Mouse (Mus musculus) lung, embryonic 16.5 days (tissue): ENCODE results near the gene Zfp553. TPM values are rescaled to one million over a fixed set of nuclear protein-coding genes. Genes with fewer than 3 reads are reported as not detected.
A peak's percentile ranks its signal among the peaks of the same experiment; 100 is the strongest.

Experiments used
- ATAC-seq: fragments of 200-750 bp; cut with Nextera tagmentation; 2 replicates; pipeline ENCODE4 v1.8.0; 2017; ENCODE audit warnings: low read depth, mild to moderate bottlenecking, moderate library complexity
- H3K27ac ChIP-seq: fragments of 300-500 bp; sonication (generic); 2 replicates; pipeline ENCODE4 v1.5.1; 2014; ENCODE audit warnings: mild to moderate bottlenecking, control low read depth, low read length
- H3K27me3 ChIP-seq: fragments of 300-500 bp; sonication (generic); 2 replicates; pipeline ENCODE4 v1.6.1; 2014; ENCODE audit warnings: low read depth, low read length, mixed read lengths; ENCODE audit not compliant: control insufficient read depth, insufficient read depth
- H3K36me3 ChIP-seq: fragments of 300-500 bp; sonication (generic); 2 replicates; pipeline ENCODE4 v1.6.1; 2014; ENCODE audit warnings: low read length; ENCODE audit not compliant: control insufficient read depth, insufficient read depth
- H3K4me1 ChIP-seq: fragments of 300-500 bp; sonication (generic); replicated peaks from 2 replicates; pipeline ENCODE4 v1.6.1; 2014; ENCODE audit warnings: low read length, mixed read lengths; ENCODE audit not compliant: control insufficient read depth, insufficient read depth
- H3K4me2 ChIP-seq: fragments of 300-500 bp; sonication (generic); 2 replicates; pipeline ENCODE4 v1.6.1; 2014; ENCODE audit warnings: low read depth, low read length, control low read depth
- H3K4me3 ChIP-seq: fragments of 300-500 bp; sonication (generic); 2 replicates; pipeline ENCODE4 v1.5.1; 2014; ENCODE audit warnings: mild to moderate bottlenecking, low read length, control low read depth
- H3K9ac ChIP-seq: fragments of 300-500 bp; sonication (generic); 2 replicates; pipeline ENCODE4 v1.6.1; 2014; ENCODE audit warnings: low read length, control low read depth
- H3K9me3 ChIP-seq: fragments of 300-500 bp; sonication (generic); 2 replicates; pipeline ENCODE4 v1.6.1; 2016; ENCODE audit warnings: low read length; ENCODE audit not compliant: control insufficient read depth
- WGBS: fragments of 180-500 bp; shearing (Covaris S2); extraction: QIAGEN DNeasy Blood & Tissue Kit; methylation state at CpG from one replicate; pipeline ENCODE4 v1.1.7; 2014; 5-methylcytosine and 5-hydroxymethylcytosine counted together
- polyA plus RNA-seq: library from polyadenylated mRNA; unstranded; fragments of >200 nt; fragmentation: Nextera tagmentation; extraction: Ambion mirVana; gene quantifications from 2 replicates; pipeline ENCODE4 v1.2.1, GENCODE M21; 2015

Gene Zfp553
- polyA plus RNA-seq, 1 experiment from 2014 or later = 27.7 TPM

DNA sequence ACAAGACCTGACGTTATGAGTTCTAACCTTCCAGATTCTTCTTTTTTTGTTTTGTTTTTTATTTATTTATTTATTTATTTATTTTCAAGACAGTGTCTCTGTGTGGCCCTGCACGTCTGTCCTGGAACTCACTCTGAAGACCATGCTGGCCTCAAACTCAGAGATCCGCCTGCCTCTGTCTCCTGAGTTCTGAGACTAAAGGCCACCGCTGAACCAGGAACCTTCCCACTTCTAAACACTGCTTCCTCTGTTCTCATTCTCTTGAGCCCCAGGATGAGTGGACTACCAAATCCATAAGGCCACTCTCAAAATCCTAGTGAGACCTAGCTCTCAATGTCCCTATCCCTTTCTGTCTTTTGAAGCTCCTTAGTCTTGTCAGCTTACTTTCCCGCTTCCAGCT lies 23.0 kb upstream of the Zfp553 start:
- Histone ChIP-seq H3K4me2 (no peak overlapping the region), H3K4me1 (peaks cover 15% of the 10 kb centered on the region), H3K27me3 (no peaks in the 10 kb centered on the region), H3K36me3 (0 out of 2 replicates have a peak, but pooled peaks cover 3% of the 10 kb centered on the region), H3K4me3 (no peak overlapping the region), H3K9me3 (no peaks in the 10 kb centered on the region), H3K9ac (no peak overlapping the region; the same call in 1 of the 2 replicates), H3K27ac (no peak overlapping the region)
- 75% methylated on average over 5 of the region's 5 CpGs for WGBS
- no peak for ATAC-seq

DNA sequence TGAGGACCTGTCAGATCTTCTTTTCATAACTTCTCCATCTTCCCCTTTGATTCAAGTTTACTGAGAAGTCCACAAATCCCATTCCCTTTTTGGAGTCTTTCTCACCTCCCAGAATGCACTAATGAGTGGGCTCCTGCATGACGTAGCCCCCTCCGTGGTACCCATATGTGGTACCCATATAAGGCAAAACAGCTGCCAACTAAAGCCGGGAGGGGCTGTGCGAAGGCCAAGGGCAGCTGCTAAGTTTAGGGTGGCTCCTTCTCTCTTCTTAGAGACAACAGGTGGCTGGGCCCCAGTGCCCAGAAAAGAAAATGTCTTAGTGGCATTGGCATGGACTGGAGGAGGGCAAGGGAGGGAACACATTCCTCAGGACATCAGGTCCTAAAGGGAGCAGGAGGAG lies 22.6 kb upstream of the Zfp553 start:
- Histone ChIP-seq H3K9me3 (no peaks in the 10 kb centered on the region), H3K36me3 (no peaks in the 10 kb centered on the region), H3K9ac (no peak overlapping the region), H3K27ac (no peak overlapping the region), H3K27me3 (no peaks in the 10 kb centered on the region), H3K4me3 (no peak overlapping the region), H3K4me1 (peaks cover 16% of the 10 kb centered on the region), H3K4me2 (no peak overlapping the region)
- no peak for ATAC-seq
- 93% methylated on average over 4 of the region's 4 CpGs for WGBS

DNA sequence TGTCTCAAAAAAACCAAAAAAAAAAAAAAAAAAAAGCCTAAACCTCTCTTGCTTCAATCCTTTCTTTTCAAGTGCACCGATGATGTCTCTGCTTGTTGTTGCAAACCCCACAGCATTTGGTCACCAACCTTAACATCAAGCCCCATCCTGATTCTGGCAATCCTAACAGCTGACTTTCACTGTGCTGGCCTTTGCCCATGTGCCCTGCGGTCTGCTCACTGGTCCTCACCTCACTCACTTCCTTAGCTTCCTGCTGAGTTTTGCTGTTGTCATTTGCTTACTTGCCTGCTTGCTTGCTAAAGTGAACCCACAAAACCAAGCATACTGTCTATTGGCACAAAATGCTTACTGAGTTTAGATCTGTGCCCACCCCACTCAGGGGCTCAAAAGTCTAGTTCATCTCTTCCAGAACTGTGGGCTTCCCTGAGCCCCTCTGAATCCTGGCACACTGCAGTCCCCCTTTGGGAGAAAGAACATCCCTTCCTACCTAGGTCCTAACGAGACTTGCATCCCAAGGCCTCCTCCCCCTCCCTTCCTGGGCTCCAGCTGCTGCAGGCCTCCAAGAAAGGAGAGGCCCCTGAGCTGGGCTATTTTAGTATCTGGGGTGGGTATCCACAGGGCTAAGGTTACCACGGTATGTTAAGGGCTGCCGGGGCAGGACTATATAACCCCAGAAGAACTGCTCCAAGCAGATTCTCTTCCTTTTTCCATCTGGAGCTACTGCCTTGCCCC lies 21.7 kb upstream of the Zfp553 start:
- no peak for ATAC-seq
- no peaks in the 10 kb centered on the region for H3K9me3 ChIP-seq
- no peak overlapping the region for H3K27ac ChIP-seq
- H3K4me1 ChIP-seq = peaks cover 14% of the 10 kb centered on the region
- no peaks in the 10 kb centered on the region for H3K36me3 ChIP-seq
- H3K4me2 ChIP-seq = no peak overlapping the region
- H3K9ac ChIP-seq = no peak overlapping the region
- H3K27me3 ChIP-seq = no peaks in the 10 kb centered on the region
- WGBS = 73% methylated on average over 5 of the region's 5 CpGs
- H3K4me3 ChIP-seq = no peak overlapping the region

GRCm38 (mm10) chr7:127212432-127213250 lies 20.2 kb upstream of the Zfp553 start:
- 84% methylated on average over 12 of the region's 12 CpGs for WGBS
- H3K9me3 ChIP-seq = no peaks in the 10 kb centered on the region
- H3K4me2 ChIP-seq = no peak overlapping the region
- H3K27ac ChIP-seq = no peak overlapping the region
- H3K27me3 ChIP-seq = no peaks in the 10 kb centered on the region
- H3K36me3 ChIP-seq = no peaks in the 10 kb centered on the region
- no peak overlapping the region for H3K9ac ChIP-seq
- ATAC-seq = no peak
- no peak overlapping the region for H3K4me3 ChIP-seq
- H3K4me1 ChIP-seq = peaks cover 7% of the 10 kb centered on the region

GRCm38 (mm10) chr7:127213485-127213884 lies 19.4 kb upstream of the Zfp553 start:
- 41% methylated on average over 7 of the region's 7 CpGs for WGBS
- ATAC-seq = no peak
- H3K4me2 ChIP-seq = no peak overlapping the region
- H3K4me1 ChIP-seq = peaks cover 7% of the 10 kb centered on the region
- H3K4me3 ChIP-seq = no peak overlapping the region
- H3K9ac ChIP-seq = no peak overlapping the region
- no peaks in the 10 kb centered on the region for H3K36me3 ChIP-seq
- no peaks in the 10 kb centered on the region for H3K27me3 ChIP-seq
- no peaks in the 10 kb centered on the region for H3K9me3 ChIP-seq
- no peak overlapping the region for H3K27ac ChIP-seq

DNA sequence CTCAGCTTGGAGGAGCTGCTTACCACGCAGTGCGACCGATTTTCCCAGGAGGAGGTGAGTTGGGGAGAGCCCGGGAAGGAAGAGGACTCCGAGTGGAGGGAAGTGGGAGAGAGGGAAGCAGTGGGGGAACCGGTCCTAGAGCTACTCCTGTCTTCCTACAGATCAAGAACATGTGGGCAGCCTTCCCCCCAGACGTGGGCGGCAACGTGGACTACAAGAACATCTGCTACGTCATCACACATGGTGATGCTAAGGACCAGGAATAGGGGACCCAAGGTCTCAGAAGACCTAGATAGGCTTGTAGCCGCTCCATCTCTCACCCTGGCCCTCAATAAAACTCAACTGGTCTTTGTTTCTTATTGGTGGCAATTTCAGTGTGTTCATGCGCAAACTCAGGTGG lies 18.9 kb upstream of the Zfp553 start:
- no peak overlapping the region for H3K9ac ChIP-seq
- H3K9me3 ChIP-seq = no peaks in the 10 kb centered on the region
- no peak overlapping the region for H3K4me3 ChIP-seq
- H3K4me2 ChIP-seq = no peak overlapping the region
- ATAC-seq = no peak
- no peak overlapping the region for H3K27ac ChIP-seq
- no peaks in the 10 kb centered on the region for H3K36me3 ChIP-seq
- no peaks in the 10 kb centered on the region for H3K27me3 ChIP-seq
- WGBS = 54% methylated on average over 12 of the region's 12 CpGs
- H3K4me1 ChIP-seq = peaks cover 7% of the 10 kb centered on the region

DNA sequence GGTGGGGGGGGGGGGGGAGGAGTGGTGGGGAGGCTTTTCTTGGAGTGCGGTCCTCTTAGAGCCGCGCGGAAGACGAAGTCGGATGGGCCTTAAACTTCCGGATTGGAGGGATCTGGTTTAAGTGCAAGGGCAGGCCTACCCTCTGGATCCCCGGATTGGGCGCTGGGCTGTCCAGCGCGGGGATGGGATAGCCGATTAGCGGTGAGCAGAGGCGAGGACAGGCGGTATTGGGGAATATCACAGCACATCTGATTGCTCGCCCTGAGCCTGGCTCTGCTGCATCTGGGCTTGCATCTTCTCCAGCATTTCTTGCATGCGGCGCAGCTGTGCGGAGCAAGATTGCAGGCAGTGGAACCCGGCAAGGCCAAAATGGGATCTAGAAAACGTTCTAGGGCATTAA lies 18.3 kb upstream of the Zfp553 start:
- Histone ChIP-seq H3K9me3 (no peaks in the 10 kb centered on the region), H3K36me3 (no peaks in the 10 kb centered on the region), H3K27me3 (no peaks in the 10 kb centered on the region), H3K27ac (no peak overlapping the region), H3K4me3 (peak overlapping the region; percentile 40), H3K4me2 (peak overlapping the region; percentile 70), H3K9ac (peak overlapping the region; percentile 72), H3K4me1 (peaks cover 5% of the 10 kb centered on the region)
- 47% methylated on average over 21 of the region's 21 CpGs for WGBS
- ATAC-seq = no peak

GRCm38 (mm10) chr7:127214981-127215871 lies 17.6 kb upstream of the Zfp553 start:
- Histone ChIP-seq H3K27ac (no peak overlapping the region), H3K36me3 (no peaks in the 10 kb centered on the region), H3K9me3 (no peaks in the 10 kb centered on the region), H3K4me3 (peak overlapping the region; percentile 40), H3K4me1 (peaks cover 3% of the 10 kb centered on the region; the same call in 1 of the 2 replicates), H3K9ac (peak overlapping the region; percentile 72), H3K27me3 (no peaks in the 10 kb centered on the region), H3K4me2 (peak overlapping the region; percentile 70)
- peak; percentile 53; the same call in 1 of the 2 replicates for ATAC-seq
- 26% methylated on average over 33 of the region's 33 CpGs for WGBS

DNA sequence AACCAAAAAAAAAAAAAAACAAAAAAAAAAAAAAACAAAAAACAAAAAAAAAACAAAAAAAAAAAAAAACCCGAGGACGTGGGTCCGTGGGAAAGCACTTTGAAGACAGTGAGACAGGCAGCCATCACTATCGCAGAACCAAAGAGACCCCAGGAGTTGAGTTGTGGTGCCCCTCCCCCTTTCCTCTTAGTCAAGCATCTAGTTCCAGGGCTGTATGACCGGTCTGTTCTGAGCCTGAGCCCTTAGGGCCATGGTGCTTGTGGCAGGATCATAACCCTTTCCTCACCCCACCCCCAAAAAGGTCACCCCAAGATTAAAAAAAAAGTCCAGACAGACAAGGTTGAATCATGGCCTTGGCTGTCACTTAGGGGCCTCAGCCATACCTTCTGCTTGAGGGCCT lies 16.6 kb upstream of the Zfp553 start:
- H3K4me3 ChIP-seq = no peak overlapping the region

More for the DNA sequence above, 16.6 kb upstream of the Zfp553 start:
- WGBS = 81% methylated on average over 5 of the region's 5 CpGs
- Histone ChIP-seq H3K4me1 (peaks cover 3% of the 10 kb centered on the region; the same call in 1 of the 2 replicates), H3K9ac (no peak overlapping the region), H3K27ac (no peak overlapping the region), H3K27me3 (no peaks in the 10 kb centered on the region), H3K4me2 (no peak overlapping the region), H3K36me3 (no peaks in the 10 kb centered on the region), H3K9me3 (no peaks in the 10 kb centered on the region)
- no peak for ATAC-seq
